Mouse (Mus musculus): ENCODE results near the gene Gpx3. TPM values are rescaled to one million over a fixed set of nuclear protein-coding genes. Genes with fewer than 3 reads are reported as not detected.

Gpx3 gene
- polyA plus RNA-seq, 1 experiment from 2014 or later: 50.2 TPM

DNA sequence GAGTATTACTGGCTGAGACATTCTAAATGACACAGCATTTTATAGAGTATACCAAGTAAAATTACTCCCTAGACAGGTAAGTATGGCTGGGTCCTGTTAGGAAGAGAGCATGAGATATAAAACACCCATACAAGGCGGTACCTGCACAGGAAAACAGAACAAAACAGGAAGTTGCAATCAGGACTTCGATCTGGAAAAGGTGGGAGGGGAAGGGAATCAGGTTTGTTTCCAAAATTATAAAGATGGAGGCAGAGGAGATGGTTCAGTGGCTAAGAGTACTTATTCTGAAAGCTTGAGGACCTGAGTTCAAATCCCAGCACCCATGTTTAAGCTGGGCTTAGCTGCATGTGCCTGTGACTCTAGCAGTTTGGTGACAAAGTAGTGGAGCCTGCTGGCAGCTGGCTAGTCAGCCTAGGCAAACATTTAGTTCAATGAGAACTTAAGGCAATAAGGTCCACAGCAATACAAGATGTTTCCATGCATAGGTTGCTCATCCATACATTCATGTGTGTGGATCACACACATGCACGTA, 34.3 kb upstream of the Gpx3 start:
- peak overlapping the region; percentile 97 for H3K9ac ChIP-seq
- peak overlapping the region; percentile 77 for H3K4me2 ChIP-seq
- H3K4me3 ChIP-seq: peak overlapping the region; percentile 89
- no peaks in the 10 kb centered on the region for H3K9me3 ChIP-seq
- no peaks in the 10 kb centered on the region for H3K27me3 ChIP-seq
- no peak for ATAC-seq (ENCODE audit: low FRiP score)
- peaks cover 38% of the 10 kb centered on the region for H3K36me3 ChIP-seq
- WGBS: 90% methylated on average over 3 of the region's 3 CpGs
- H3K27ac ChIP-seq: no peak overlapping the region
- peaks cover 38% of the 10 kb centered on the region for H3K4me1 ChIP-seq (replicated peaks)

DNA sequence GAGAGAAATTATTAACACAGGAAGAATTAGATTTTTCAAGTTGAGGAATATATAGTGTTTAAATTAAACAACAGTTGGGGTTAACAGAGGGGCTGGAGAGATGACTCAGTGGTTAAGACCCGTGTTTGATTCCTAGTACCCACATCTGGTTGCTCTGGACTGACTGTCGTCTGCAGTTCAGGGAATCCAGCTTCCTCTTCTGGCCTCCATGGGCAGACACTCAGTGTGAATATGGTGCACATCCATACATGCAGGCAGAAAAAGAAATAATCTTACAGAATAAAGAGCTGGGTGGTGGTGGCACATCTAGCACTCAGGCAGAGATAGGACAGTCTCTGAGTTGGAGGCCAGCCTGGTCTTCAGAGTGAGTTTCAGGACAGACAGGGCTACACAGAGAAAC, 33.8 kb upstream of the Gpx3 start:
- H3K27me3 ChIP-seq: no peaks in the 10 kb centered on the region
- peak overlapping the region; percentile 89 for H3K4me3 ChIP-seq
- H3K9ac ChIP-seq: peak overlapping the region; percentile 39; the same call in 1 of the 2 replicates
- peaks cover 42% of the 10 kb centered on the region for H3K36me3 ChIP-seq
- peaks cover 38% of the 10 kb centered on the region for H3K4me1 ChIP-seq (replicated peaks)
- ATAC-seq (ENCODE audit: low FRiP score): no peak
- H3K4me2 ChIP-seq: peak overlapping the region; percentile 77
- H3K27ac ChIP-seq: no peak overlapping the region
- 86% methylated on average over 2 of the region's 2 CpGs for WGBS
- H3K9me3 ChIP-seq: no peaks in the 10 kb centered on the region

DNA sequence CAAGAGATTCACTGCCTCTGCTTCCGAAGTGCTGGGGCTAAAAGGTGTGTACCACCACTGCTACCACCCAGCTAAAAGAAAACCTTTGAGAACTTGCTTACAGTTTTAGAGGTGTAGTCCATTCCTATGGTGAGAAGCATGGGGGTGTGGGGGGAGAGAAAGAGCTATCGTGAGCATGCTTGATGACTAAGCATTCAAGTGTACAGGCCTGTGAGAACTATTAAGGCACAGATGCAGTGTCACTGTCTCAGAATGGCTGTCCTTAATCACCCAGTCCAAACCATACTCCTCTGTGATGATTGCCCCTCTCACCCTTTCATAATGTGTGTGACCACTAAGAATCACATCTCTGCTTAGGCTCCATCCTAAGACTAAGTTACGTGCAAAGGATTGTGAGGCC, 32.9 kb upstream of the Gpx3 start:
- H3K4me1 ChIP-seq (replicated peaks): peaks cover 38% of the 10 kb centered on the region
- H3K4me2 ChIP-seq: peak overlapping the region; percentile 77; the same call in 1 of the 2 replicates
- H3K4me3 ChIP-seq: no peak overlapping the region
- 77% methylated on average over 3 of the region's 3 CpGs for WGBS
- no peak overlapping the region for H3K27ac ChIP-seq
- H3K27me3 ChIP-seq: no peaks in the 10 kb centered on the region
- H3K9me3 ChIP-seq: no peaks in the 10 kb centered on the region
- H3K36me3 ChIP-seq: peaks cover 51% of the 10 kb centered on the region
- H3K9ac ChIP-seq: 0 out of 2 replicates have a peak overlapping the region, but pooled peaks have one; percentile 10
- ATAC-seq (ENCODE audit: low FRiP score): no peak

GRCm38 (mm10) chr11:54871831-54872537, 30.3 kb upstream of the Gpx3 start:
- no peak for ATAC-seq (ENCODE audit: low FRiP score)
- Histone ChIP-seq H3K4me2 (no peak overlapping the region), H3K4me3 (no peak overlapping the region), H3K27me3 (no peaks in the 10 kb centered on the region), H3K36me3 (peaks cover 58% of the 10 kb centered on the region), H3K4me1 (replicated peaks) (peaks cover 31% of the 10 kb centered on the region), H3K9me3 (no peaks in the 10 kb centered on the region), H3K9ac (no peak overlapping the region), H3K27ac (no peak overlapping the region)
- WGBS: 75% methylated on average over 7 of the region's 7 CpGs

DNA sequence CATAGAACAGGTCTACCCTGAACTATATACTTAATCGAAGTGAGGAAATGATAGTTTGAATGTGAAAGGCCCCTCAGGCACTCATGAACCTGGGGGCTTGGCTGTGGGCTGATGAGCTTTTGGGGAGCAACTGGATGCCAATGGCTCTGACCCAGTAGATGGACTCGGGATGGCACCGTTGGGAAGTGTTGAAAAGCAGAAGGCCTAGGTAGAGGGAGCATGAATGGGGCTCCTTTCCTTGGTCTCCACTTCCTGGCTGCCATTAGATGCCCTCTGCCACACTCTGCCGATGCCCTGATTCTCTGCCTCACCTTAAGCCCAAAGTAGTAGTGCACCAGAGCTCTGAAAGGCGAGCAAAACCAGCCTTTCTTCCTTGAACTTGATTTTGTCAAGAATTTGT, 26.2 kb upstream of the Gpx3 start:
- Histone ChIP-seq H3K9ac (no peak overlapping the region), H3K27ac (no peak overlapping the region), H3K4me3 (no peak overlapping the region), H3K36me3 (peaks cover 38% of the 10 kb centered on the region), H3K4me1 (replicated peaks) (peaks cover 2% of the 10 kb centered on the region; the same call in 1 of the 2 replicates), H3K4me2 (no peak overlapping the region), H3K27me3 (no peaks in the 10 kb centered on the region), H3K9me3 (no peaks in the 10 kb centered on the region)
- WGBS: 87% methylated on average over 5 of the region's 5 CpGs
- no peak for ATAC-seq (ENCODE audit: low FRiP score)

DNA sequence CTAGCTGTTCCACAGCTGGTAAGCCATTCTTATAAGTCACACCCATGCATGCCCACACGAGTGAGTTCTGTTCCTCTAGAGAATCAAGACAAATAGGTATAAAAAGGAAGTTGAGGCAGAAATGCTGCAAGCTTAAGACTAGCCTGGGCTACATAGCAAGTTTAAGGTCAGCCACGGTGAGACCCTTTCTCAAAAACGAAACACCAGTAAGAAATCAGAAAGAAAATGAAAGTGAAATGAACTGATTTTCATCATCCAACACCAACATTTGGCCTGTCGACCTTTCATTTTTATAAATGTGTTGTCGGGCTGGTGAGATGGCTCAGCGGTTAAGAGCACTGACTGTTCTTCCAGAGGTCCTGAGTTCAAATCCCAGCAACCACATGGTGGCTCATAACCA, 23.4 kb upstream of the Gpx3 start:
- Histone ChIP-seq H3K9ac (no peak overlapping the region), H3K27me3 (no peaks in the 10 kb centered on the region), H3K36me3 (peaks cover 11% of the 10 kb centered on the region), H3K4me2 (no peak overlapping the region), H3K4me3 (no peak overlapping the region), H3K9me3 (no peaks in the 10 kb centered on the region), H3K4me1 (replicated peaks) (peaks cover 6% of the 10 kb centered on the region; the same call in 1 of the 2 replicates), H3K27ac (no peak overlapping the region)
- ATAC-seq (ENCODE audit: low FRiP score): no peak
- 78% methylated on average over 6 of the region's 6 CpGs for WGBS

- no peaks in the 10 kb centered on the region for H3K9me3 ChIP-seq
- WGBS: 39% methylated on average over 4 of the region's 4 CpGs
- H3K4me1 ChIP-seq (replicated peaks): peaks cover 6% of the 10 kb centered on the region; the same call in 1 of the 2 replicates
- no peak for ATAC-seq (ENCODE audit: low FRiP score)
- H3K9ac ChIP-seq: no peak overlapping the region
- H3K27me3 ChIP-seq: no peaks in the 10 kb centered on the region
- H3K36me3 ChIP-seq: peaks cover 5% of the 10 kb centered on the region
- no peak overlapping the region for H3K4me3 ChIP-seq
- H3K4me2 ChIP-seq: no peak overlapping the region
- H3K27ac ChIP-seq: no peak overlapping the region
Observed at GRCm38 (mm10) chr11:54879434-54879833, 22.8 kb upstream of the Gpx3 start.

GRCm38 (mm10) chr11:54879922-54880321, 22.3 kb upstream of the Gpx3 start:
- H3K4me2 ChIP-seq: no peak overlapping the region
- H3K27ac ChIP-seq: no peak overlapping the region
- H3K27me3 ChIP-seq: no peaks in the 10 kb centered on the region
- H3K4me3 ChIP-seq: no peak overlapping the region
- H3K4me1 ChIP-seq (replicated peaks): peaks cover 6% of the 10 kb centered on the region; the same call in 1 of the 2 replicates
- ATAC-seq (ENCODE audit: low FRiP score): no peak
- 0 out of 2 replicates have a peak, but pooled peaks cover 2% of the 10 kb centered on the region for H3K36me3 ChIP-seq
- H3K9ac ChIP-seq: no peak overlapping the region
- WGBS: 84% methylated on average over 10 of the region's 10 CpGs
- H3K9me3 ChIP-seq: no peaks in the 10 kb centered on the region

DNA sequence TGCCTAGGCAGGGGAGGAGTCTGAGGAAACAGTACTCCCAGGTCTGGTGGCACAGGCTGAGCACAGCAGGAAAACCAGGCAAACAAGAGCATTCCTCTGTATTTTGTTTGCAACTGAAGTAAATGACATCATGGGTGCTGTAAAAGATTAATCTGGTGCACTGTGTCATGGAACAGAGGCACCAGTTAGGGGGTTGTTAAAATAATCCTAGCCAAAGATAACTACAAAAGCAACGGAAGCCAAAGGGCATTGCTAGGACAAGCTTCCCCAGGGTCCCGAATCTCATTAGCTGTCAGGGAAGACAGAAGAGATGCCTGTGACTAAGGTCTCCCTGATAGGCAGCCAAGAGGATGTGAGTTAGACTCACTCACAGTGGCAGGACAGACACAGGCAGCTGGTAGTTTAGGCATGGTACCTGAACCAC, 21.2 kb upstream of the Gpx3 start:
- WGBS: 0% methylated on average over 2 of the region's 2 CpGs
- H3K36me3 ChIP-seq: no peaks in the 10 kb centered on the region
- H3K9ac ChIP-seq: no peak overlapping the region
- no peak for ATAC-seq (ENCODE audit: low FRiP score)
- H3K27me3 ChIP-seq: peaks cover 5% of the 10 kb centered on the region; the same call in 1 of the 2 replicates
- no peak overlapping the region for H3K4me2 ChIP-seq
- H3K9me3 ChIP-seq: no peaks in the 10 kb centered on the region
- no peak overlapping the region for H3K27ac ChIP-seq
- peaks cover 6% of the 10 kb centered on the region; the same call in 1 of the 2 replicates for H3K4me1 ChIP-seq (replicated peaks)
- H3K4me3 ChIP-seq: no peak overlapping the region

DNA sequence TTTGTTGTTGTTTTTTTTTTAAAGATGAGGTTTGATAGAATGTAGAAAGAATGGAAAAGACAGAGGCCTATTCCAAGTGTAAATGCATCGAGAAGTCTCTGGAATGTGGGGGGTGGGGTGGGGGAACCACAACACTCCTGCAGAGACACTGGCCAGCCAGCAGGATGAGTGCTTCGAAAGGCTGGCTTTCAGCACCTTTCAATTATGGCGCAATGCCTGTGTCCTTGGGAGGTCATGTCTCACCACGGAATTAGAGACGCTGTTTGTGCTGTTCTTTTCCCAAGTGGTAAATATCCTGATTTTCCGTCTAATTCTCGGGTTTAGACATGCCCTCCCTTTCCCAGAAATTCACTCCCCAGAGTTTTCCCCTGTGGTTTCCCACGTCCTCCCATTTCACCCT, 19.6 kb upstream of the Gpx3 start:
- no peak for ATAC-seq (ENCODE audit: low FRiP score)
- Histone ChIP-seq H3K9me3 (no peaks in the 10 kb centered on the region), H3K4me3 (no peak overlapping the region), H3K36me3 (no peaks in the 10 kb centered on the region), H3K9ac (no peak overlapping the region), H3K4me2 (no peak overlapping the region), H3K27me3 (peaks cover 10% of the 10 kb centered on the region; the same call in 1 of the 2 replicates), H3K4me1 (replicated peaks) (peaks cover 6% of the 10 kb centered on the region; the same call in 1 of the 2 replicates), H3K27ac (no peak overlapping the region)
- WGBS: 30% methylated on average over 8 of the region's 8 CpGs

- H3K36me3 ChIP-seq: no peaks in the 10 kb centered on the region
- H3K4me3 ChIP-seq: no peak overlapping the region
- H3K27me3 ChIP-seq: peaks cover 10% of the 10 kb centered on the region; the same call in 1 of the 2 replicates
- no peaks in the 10 kb centered on the region for H3K9me3 ChIP-seq
- peaks cover 6% of the 10 kb centered on the region; the same call in 1 of the 2 replicates for H3K4me1 ChIP-seq (replicated peaks)
- no peak overlapping the region for H3K27ac ChIP-seq
- ATAC-seq (ENCODE audit: low FRiP score): no peak
- H3K9ac ChIP-seq: no peak overlapping the region
- no peak overlapping the region for H3K4me2 ChIP-seq
- 88% methylated on average over 5 of the region's 5 CpGs for WGBS
Observed at GRCm38 (mm10) chr11:54884197-54884828, 17.9 kb upstream of the Gpx3 start.

GRCm38 (mm10) chr11:54884937-54885336, 17.3 kb upstream of the Gpx3 start:
- no peak overlapping the region for H3K4me2 ChIP-seq
- H3K9ac ChIP-seq: no peak overlapping the region
- 20% methylated on average over 5 of the region's 5 CpGs for WGBS
- H3K36me3 ChIP-seq: no peaks in the 10 kb centered on the region
- no peak overlapping the region for H3K27ac ChIP-seq
- H3K4me3 ChIP-seq: no peak overlapping the region
- H3K27me3 ChIP-seq: peaks cover 10% of the 10 kb centered on the region; the same call in 1 of the 2 replicates
- peaks cover 6% of the 10 kb centered on the region; the same call in 1 of the 2 replicates for H3K4me1 ChIP-seq (replicated peaks)
- no peaks in the 10 kb centered on the region for H3K9me3 ChIP-seq
- no peak for ATAC-seq (ENCODE audit: low FRiP score)
